16 mouse cellular contexts compared by ENCODE assay signal in the genomic region with DNA sequence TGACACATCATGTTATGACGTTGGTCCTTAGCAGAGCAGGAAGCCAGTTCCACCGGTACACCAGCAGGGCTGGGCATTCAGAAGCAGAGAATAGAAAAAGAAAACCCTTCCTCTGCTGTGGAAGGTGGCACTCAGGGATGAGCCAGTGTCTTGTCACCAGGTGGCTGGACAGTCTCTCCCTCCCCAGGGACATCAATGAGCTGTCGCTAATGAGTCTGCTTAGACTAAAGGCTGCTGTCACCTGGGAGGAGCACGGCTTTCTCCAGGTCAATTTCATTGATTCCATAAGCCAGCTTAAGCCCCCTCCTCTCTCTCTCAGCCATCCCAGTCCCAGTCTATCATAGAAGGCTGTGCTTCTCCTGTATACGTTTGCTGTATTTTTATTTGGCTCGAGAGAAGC. TPM values are rescaled to one million over a fixed set of nuclear protein-coding genes. Genes with fewer than 3 reads are reported as not detected.
"Had no signal": no experiment of that assay in that cellular context is flagged by ENCODE, and none has a peak within 500 bp of the region (broad histone marks: within the 10 kb centered on the region; RNA-seq: fewer than 3 reads in every experiment).

No protein-coding gene starts in this region.

- DNase-seq: kidney, adult 8-10 months; kidney, postnatal 36 days; left cerebral cortex, postnatal 4 days; lung, adult 18-20 months; thymus, adult 2 months; thymus, postnatal 25 days had no signal

- H3K4me3 ChIP-seq: limb, embryonic 13.5 days; stomach, embryonic 15.5 days had no signal

- H3K4me1 ChIP-seq: stomach, embryonic 15.5 days had no signal

- ATAC-seq: inflammation-experienced regulatory T-cells, adult 6 months; intestine, postnatal 0 days had no signal

- H3K9ac ChIP-seq: limb, embryonic 13.5 days; liver, embryonic 14.5 days; stomach, embryonic 15.5 days had no signal

- H3K4me2 ChIP-seq: stomach, embryonic 15.5 days had no signal

- H3K27ac ChIP-seq: kidney, postnatal 0 days; limb, embryonic 13.5 days; liver, embryonic 14.5 days; neural tube, embryonic 13.5 days; stomach, embryonic 15.5 days had no signal

- H3K9me3 ChIP-seq: limb, embryonic 13.5 days; neural tube, embryonic 13.5 days; stomach, embryonic 15.5 days had no signal

- H3K27me3 ChIP-seq: neural tube, embryonic 13.5 days had no signal

- H3K36me3 ChIP-seq: limb, embryonic 13.5 days; neural tube, embryonic 13.5 days; stomach, embryonic 15.5 days had no signal

RNA-seq across cellular contexts. Expression of a gene that starts 51.2 kb away (rescaled TPM):
- total RNA-seq: liver, adult 2 months; megakaryocyte-erythroid progenitor cell, adult 5-6 weeks had no signal
- polyA plus RNA-seq: inflammation-experienced regulatory T-cells, adult 6 months; intestine, postnatal 0 days; liver, adult 2 months; spleen, adult 2 months had no signal
